Mouse (Mus musculus) hindbrain, embryonic 12.5 days (tissue): ENCODE results near the gene Supt3. TPM values are rescaled to one million over a fixed set of nuclear protein-coding genes. Genes with fewer than 3 reads are reported as not detected.

ENCODE experiments used
- polyA plus RNA-seq: library from polyadenylated mRNA; unstranded; fragments of >200 nt; fragmentation: Nextera tagmentation; extraction: Ambion mirVana; gene quantifications from 2 replicates; pipeline ENCODE4 v1.2.1, GENCODE M21; 2016

Gene Supt3
- polyA plus RNA-seq, 1 experiment from 2014 or later: 26.2 TPM

Other genes starting within 250 kb of the Supt3 start
- gene Runx2, start 37.6 kb downstream of the Supt3 start, polyA plus RNA-seq: 4.6 and 7.8 TPM in 2 replicates